Mouse (Mus musculus) myocyte (in vitro differentiated cells): ENCODE results near the gene Serpinb5.

ENCODE experiments used
- E2F4 ChIP-seq: IDR thresholded peaks from one replicate; pipeline ENCODE4 v1.6.1; 2011; ENCODE audit warnings: mild to moderate bottlenecking, control low read depth, moderate library complexity; ENCODE audit not compliant: insufficient read depth
- MAX ChIP-seq: IDR thresholded peaks from one replicate; pipeline ENCODE4 v1.6.1; 2011; ENCODE audit warnings: low read depth, mild to moderate bottlenecking, control low read depth
- MYOD1 ChIP-seq, 3 experiments: IDR thresholded peaks; one replicate each; pipeline ENCODE4 v1.6.1; 2011; ENCODE audit warnings: control low read depth in 2 of 3, low read depth in 2 of 3, mild to moderate bottlenecking in 2 of 3, moderate library complexity in 1 of 3; ENCODE audit not compliant: insufficient read length in 2 of 3, control insufficient read depth in 1 of 3
- MYOG ChIP-seq, 3 experiments: IDR thresholded peaks; one replicate each; pipeline ENCODE4 v1.6.1; 2011; ENCODE audit warnings: control low read depth in 2 of 3, low read depth in 2 of 3, mild to moderate bottlenecking in 2 of 3; ENCODE audit not compliant: insufficient read length in 2 of 3, control insufficient read depth in 1 of 3, insufficient read depth in 1 of 3
- POLR2A ChIP-seq: IDR thresholded peaks from one replicate; pipeline ENCODE4 v1.6.1; 2011; ENCODE audit warnings: low read depth, mild to moderate bottlenecking, control low read depth, moderate library complexity; ENCODE audit not compliant: insufficient read length
- POLR2AphosphoS2 ChIP-seq: IDR thresholded peaks from one replicate; pipeline ENCODE4 v1.6.1; 2011; ENCODE audit warnings: low read depth, control low read depth; ENCODE audit not compliant: insufficient read length
- SRF ChIP-seq: IDR thresholded peaks from one replicate; pipeline ENCODE4 v1.6.1; 2011; ENCODE audit warnings: low read depth; ENCODE audit not compliant: control insufficient read depth, insufficient read length
- TCF12 ChIP-seq: IDR thresholded peaks from one replicate; pipeline ENCODE4 v1.6.1; 2011; ENCODE audit warnings: mild to moderate bottlenecking, control low read depth; ENCODE audit not compliant: poor library complexity, insufficient read depth, severe bottlenecking
- TCF3 ChIP-seq: IDR thresholded peaks from one replicate; pipeline ENCODE4 v1.6.1; 2011; ENCODE audit warnings: low read depth, control low read depth; ENCODE audit not compliant: insufficient read length
- USF1 ChIP-seq: IDR thresholded peaks from one replicate; pipeline ENCODE4 v1.6.1; 2011; ENCODE audit warnings: low read depth, mild to moderate bottlenecking, control low read depth, moderate library complexity

GRCm38 (mm10) chr1:106814864-106815263 is 46.1 kb upstream of the Serpinb5 start:
- no peak for TF ChIP-seq E2F4
- no peak for TF ChIP-seq POLR2AphosphoS2
- TF ChIP-seq MAX = no peak
- TF ChIP-seq POLR2A = no peak
- TF ChIP-seq TCF12 = no peak
- no peak for TF ChIP-seq MYOD1 (IDR thresholded peaks at IDR 0.05; ENCODE audit: control insufficient read depth in 1 of 3, insufficient read length in 2 of 3, low read depth in 2 of 3)
- no peak for TF ChIP-seq TCF3
- no peak for TF ChIP-seq USF1
- TF ChIP-seq MYOG (IDR thresholded peaks at IDR 0.05; ENCODE audit: control insufficient read depth in 1 of 3, insufficient read depth in 1 of 3, insufficient read length in 2 of 3, low read depth in 2 of 3) = no peak
- TF ChIP-seq SRF = no peak
